Mouse (Mus musculus) heart, postnatal 10 days (tissue): ENCODE data around the gene Pfdn5. TPM values are rescaled to one million over a fixed set of nuclear protein-coding genes. Genes with fewer than 3 reads are reported as not detected.
A peak's percentile ranks its signal among the peaks of the same experiment; 100 is the strongest.

Source experiments
- DNase-seq, 2 experiments: peaks; one replicate each; pipeline ENCODE4 v3.0.0; 2021
- intact Hi-C: fragments of 180-260 bp; cut with DNase I; formaldehyde crosslinking; loops from one replicate; pipeline ENCODE4 v1.15.1; 2025
- total RNA-seq, 2 experiments: library from RNA; stranded (reverse); gene quantifications; 2 replicates each; pipeline ENCODE4 v1.2.3; 2021

Pfdn5 gene
- 100 to 1,000 TPM; 336 to 346 TPM for total RNA-seq

DNA sequence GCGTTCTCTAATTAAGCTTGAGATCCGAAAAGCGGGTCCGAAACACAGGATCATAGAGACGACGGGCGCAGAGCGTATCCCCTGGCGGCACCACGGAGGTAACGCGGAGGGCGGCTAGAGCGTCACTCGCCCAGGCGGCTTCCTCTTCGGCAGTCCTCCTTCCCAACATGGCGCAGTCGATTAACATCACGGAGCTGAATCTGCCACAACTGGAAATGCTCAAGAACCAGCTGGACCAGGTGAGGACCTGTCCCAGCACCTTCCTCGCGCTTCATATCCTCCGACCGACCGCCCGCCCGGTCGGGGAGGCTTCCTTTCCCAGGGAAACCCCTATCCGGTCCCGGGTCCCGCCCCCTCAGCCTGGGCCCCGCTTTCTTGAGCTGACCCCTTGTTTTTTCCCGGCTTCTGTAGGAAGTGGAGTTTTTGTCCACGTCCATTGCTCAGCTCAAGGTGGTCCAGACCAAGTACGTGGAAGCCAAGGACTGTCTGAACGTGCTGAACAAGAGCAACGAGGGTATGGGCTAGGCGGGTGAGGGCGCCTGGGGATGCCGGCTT is at the start of gene Pfdn5:
Gene Pfdn5 (plus strand): TSS at position 95 of the 555 bp plus-strand sequence.
- intact Hi-C loops = no loop called here
- DNase-seq = peak; percentile 91 to 92

DNA sequence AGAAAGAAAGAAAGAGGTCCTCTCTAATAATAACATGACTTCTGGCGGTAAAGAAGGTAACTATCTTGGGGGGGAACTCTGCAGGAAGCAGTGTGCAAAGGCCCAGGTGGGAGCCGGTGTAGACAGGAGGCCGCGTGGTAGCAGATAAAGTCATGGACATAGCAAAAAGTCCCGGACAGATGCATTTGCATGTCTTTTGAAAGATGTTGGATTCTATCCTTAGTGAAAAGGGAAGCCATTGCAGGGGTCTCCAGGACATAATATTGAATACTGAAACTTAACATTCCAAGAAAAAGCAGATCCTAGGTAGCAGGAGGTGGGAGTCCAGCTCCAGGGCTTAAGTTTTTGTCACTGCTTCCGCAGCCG is 47.2 kb upstream of the Pfdn5 start:
- intact Hi-C loops = loop anchor here (1.0 kb wide), 1 partner anchor 32 kb away; no protein-coding TSS in a partner anchor
- no peak for DNase-seq

DNA sequence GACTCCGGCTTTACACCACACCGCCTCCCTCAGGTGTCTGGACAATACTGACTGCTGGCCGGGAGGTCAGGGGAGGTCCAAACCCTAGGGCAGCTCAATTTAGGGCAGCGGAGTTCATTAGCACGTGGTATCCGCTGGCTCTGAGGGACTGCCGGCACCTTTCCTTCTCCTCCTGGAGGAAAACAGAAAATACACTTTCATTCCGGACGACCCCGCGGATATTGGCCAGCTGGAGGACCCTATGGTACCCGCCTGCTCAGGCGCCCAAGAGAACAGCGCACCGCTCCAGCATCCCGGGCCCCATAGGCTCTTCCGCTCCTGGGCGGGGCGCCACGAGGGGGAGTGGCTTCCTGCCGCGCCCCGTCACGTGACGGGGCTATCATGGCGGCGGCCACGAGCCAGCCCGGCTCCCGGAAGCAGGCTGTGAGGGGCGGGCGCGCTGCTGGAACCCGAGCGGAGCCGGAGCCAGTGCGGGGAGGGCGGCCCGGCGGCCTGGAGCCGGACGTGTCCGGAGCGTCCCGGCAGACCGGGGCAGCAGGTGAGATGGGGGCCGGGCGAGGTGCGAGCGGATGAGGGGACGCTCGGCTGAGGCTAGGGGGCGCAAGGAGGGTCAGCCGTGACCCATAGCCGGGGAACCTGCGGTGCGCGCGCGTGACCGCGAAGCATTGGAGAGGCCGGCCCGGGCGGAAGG is 46.7 kb upstream of the Pfdn5 start, which contains the start of gene Mfsd5:
Gene Mfsd5 (plus strand): TSS at position 363 of the 691 bp plus-strand sequence.
- intact Hi-C loops = loop anchor here (1.0 kb wide), 1 partner anchor 33 kb away; no protein-coding TSS in a partner anchor
- peak; percentile 90 to 91 for DNase-seq

DNA sequence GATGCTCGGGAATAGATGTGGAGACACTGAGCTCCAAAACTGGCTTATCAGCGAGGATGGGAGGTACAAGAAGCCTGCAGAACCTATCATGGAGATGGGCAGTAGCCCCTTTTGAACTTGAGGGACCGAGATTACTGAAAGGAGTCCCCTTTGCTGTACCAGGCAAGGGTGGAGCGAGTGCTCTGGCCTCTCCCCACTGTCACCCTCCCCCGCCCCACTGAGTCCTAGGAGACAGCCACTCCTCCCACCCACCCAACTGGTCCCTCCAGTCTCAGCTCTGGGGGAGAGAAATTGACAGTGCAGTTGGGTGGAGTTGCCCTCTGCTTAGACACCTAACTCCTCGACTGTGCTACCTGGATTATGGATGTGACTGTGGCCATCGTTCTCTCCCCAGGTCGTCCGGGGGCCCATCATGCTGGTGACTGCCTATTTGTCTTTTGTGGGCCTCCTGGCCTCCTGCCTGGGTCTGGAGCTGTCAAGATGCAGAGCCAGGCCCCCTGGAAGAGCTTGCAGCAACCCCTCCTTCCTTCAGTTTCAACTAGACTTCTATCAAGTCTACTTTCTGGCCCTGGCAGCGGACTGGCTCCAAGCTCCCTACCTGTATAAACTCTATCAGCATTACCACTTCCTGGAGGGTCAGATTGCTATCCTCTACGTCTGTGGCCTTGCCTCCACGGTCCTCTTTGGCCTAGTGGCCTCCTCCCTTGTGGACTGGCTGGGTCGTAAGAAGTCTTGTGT is 46.0 kb upstream of the Pfdn5 start:
- intact Hi-C loops = loop anchor here (1.0 kb wide), 1 partner anchor 34 kb away; no protein-coding TSS in a partner anchor
- no peak for DNase-seq

DNA sequence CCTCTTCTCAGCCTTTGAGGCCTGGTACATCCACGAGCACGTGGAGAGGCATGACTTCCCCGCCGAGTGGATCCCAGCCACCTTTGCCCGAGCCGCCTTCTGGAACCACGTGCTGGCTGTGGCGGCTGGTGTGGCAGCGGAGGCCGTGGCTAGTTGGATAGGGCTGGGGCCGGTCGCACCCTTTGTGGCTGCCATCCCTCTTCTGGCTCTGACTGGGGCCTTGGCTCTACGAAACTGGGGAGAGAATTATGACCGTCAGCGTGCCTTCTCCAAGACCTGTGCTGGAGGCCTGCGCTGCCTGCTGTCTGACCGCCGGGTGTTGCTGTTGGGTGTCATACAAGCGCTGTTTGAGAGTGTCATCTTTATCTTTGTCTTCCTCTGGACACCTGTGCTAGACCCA is 45.3 kb upstream of the Pfdn5 start:
- no peak for DNase-seq
- intact Hi-C loops = no loop called here

DNA sequence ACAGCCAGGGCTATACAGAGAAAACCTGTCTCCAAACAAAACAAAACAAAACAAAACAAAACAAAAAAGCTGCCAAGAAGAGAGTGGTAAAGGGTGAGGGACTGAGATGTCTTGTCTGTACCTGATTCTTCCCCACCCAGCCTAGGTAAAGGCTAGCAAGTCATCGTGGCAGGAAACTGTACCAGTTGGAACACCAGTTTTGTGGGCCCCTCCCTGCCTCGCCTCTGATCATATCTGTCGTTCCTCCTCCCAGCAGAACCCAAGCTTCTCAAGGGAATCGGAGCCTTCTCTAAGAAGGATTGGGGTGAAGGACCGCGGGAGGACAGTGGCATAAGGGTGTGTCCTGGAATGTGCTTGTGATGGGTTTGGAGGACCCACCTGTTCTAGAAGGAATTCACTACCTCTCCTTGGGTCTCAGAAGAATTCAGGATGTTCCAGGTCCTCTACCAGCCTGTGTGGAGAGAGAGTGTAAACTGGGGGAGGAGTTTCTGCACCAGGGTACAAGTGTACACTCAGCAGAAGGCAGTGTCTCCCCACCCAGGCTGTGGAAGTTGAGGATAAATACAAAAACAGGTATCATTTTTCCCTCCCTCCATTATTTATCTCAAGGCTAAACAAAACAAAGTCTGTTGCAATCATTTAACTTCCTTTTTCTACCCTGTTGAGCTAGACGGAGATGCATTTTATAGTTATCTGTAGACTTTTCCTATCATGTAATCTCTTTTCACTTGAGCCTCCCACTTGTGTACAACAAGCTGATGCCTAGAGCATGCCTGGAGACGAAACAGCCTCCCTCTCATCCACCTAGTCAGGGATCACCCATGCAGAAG is 43.2 kb upstream of the Pfdn5 start:
- DNase-seq = no peak
- intact Hi-C loops = no loop called here

DNA sequence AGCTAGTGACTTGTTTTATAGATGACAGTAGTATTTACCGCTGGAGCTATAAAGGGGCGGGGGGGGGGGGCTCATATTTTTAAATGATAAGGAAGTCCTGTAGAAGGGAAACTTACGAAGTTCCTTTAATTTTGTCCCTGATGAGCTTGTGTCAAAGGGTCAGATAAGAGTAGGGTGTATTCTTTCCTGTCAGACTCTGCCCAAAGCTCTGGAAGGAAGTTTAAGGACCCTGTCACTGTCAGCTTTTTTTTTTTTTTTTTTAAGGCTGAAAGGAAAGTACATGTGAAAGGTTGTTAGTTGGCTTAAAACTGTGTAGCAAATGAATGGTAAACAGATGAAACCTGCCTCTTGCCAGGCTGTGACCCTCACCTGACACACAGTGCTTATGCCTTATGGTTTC is 42.3 kb upstream of the Pfdn5 start:
- intact Hi-C loops = no loop called here
- DNase-seq = no peak

DNA sequence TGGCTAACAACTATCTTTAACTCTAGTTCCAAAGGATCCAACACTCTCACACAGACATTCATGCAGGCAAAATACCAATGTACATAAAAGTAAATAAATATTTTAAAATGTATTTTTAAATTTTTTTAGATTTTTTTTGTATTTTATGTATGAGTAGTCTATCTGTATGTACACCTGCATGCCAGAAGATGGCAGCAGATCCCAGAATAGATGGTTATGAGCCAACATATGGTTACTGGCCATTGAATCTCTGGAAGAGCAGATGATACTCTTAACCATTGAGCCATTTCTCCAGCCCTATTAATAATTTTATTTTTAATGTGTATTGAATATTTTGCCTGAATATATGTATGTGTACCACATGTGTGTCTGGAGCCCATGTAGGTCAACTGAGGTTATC is 38.5 kb upstream of the Pfdn5 start:
- DNase-seq = peak; percentile 55 to 70
- intact Hi-C loops = loop anchor here (1.0 kb wide), 1 partner anchor 90 kb away; no protein-coding TSS in a partner anchor

DNA sequence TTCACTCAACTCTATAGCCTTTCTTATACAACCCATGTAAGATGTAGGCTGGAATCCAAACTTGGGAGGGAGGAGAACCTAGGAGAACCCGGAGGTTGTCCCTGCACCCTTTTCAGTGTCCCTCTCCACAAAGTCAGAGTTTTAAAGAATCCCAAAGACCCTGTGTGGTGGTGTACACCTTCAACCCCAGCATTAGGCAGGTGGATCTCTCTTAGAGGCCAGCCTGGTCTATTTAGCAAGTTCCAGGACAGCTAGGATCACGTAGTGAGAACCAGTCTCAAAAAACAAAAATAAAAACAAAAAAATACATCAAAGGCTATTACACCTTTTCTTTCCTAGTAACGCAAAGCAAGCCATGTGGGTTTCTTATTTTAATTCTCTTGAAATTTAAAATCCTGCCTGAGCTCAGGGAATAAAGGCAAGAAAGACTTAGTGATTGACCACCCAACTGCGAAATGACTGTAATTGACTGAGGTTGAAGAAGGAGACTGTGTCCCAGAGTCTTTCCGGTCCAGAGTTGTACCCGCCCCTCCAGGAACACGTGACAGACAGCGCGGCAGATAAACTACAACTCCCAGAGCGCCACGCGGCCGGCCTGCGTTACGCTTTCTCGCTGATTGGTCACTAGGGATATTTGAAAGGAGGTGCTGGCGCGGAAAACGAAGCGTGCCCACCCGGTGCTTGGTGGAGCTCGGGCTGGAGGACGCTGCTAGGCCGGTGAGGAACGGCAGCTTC is 30.1 kb upstream of the Pfdn5 start, which contains the start of gene Espl1:
Gene Espl1 (plus strand): TSS at position 634 of the 735 bp plus-strand sequence.
- peak; percentile 96 to 97 for DNase-seq
- intact Hi-C loops = no loop called here

DNA sequence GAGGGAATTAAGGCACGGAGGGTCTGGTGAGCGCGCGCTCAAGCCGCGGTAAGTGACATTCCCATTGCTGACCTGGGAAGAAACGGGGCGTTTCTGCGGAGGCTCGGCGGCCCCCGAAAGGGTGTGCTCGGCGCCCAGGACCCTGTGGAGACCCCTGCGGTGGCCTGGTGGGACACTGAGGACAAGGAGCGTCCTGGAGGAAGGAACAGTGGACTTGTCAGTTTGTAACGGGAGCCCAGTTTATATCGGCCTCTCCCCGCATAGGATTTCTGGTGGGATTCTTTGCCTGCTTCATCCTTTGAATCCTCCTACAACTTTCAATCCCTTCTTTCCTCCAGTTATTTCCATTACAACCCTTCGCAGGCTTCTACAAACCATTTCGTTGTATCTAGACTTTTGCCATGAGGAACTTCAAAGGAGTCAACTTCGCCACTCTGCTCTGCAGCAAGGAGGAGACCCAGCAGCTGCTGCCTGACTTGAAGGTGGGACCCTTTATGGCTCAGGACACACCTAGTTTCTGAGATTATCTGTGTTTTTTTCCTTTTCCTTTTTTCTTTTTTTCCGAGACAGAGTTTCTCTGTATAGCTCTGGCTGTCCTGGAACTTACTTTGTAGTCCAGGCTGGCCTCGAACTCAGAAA is 29.4 kb upstream of the Pfdn5 start:
- intact Hi-C loops = no loop called here
- DNase-seq = peak in 1 of 2 experiments; percentile 13

DNA sequence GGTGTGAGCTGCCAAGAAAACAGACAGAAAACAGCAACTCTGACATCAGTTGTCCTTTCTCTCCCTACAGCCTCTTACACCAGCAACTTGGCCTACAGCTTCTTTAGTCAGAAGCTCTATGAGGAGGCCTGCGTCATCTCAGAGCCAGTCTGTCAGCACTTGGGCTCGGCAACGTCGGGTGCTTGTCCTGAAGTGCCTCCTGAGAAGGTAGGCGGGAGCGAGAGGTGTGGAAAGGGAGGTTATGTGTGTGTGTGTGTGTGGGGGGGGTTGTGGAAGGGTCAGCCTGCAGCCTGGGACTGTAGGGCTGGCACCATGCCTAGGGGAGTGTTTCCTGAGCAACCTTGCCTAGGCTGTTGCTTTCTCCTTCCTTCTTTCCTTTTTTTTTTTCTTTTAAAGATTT is 23.4 kb upstream of the Pfdn5 start:
- intact Hi-C loops = loop anchor here (2.0 kb wide), 1 partner anchor 20 kb away; no protein-coding TSS in a partner anchor
- DNase-seq = peak; percentile 68 to 70

DNA sequence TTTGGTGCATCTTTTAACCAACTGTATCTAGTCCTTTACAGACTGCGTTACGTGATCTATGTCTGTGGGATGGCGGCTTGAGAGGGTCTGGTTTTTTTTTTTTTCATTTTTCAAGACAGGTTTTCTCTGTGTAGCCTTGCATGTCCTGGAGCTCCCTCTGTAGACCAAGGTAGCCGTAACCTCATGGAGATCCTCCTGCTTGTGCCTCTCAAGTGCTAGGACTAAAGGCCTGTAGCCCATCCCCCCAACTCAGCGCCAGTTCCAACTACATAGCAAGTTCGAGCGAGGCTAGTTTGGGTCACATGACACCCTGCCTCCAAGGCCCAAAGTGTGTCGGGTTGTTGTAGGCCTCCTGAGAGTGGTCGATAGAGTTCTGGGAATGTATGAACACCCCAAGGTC is 17.2 kb upstream of the Pfdn5 start:
- intact Hi-C loops = loop anchor here (2.0 kb wide), 1 partner anchor 16 kb away; no protein-coding TSS in a partner anchor
- DNase-seq = no peak

DNA sequence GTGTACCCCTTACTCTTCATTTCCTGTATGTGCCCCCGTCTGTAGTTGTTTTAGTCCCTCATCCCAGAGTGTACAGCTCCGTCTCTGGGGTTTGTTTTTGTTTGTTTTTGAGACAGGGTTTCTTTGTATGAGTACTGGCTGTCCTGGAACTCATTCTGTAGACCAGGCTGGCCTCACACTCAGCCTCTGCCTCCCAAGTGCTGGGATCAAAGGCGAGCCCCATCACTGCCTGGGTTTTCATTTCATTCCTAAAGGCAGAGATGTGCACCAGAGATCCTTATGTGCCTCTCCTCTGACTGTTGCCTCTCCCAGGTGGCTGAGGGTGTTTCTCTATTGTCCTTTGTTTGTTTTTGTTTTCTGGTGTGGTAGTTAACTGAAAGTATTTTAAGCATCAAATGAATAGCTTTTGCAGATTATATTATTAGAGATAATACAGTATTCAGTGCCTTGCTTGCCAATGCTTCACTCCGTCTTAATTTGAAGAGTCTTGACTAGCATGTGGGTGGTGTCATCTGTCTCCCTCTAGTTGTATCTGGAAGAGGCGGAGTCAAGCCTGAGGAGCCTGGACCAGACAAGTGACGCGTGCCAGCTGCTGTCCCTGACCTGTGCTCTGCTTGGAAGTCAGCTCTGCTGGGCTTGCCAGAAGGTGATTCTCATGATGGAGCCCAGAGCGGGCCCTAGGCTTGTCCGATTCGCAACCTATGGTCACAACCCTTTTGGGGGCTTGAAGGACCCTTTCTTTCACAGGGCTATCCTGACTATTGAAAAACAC is 15.7 kb upstream of the Pfdn5 start:
- intact Hi-C loops = no loop called here
- peak; percentile 77 to 79 for DNase-seq

DNA sequence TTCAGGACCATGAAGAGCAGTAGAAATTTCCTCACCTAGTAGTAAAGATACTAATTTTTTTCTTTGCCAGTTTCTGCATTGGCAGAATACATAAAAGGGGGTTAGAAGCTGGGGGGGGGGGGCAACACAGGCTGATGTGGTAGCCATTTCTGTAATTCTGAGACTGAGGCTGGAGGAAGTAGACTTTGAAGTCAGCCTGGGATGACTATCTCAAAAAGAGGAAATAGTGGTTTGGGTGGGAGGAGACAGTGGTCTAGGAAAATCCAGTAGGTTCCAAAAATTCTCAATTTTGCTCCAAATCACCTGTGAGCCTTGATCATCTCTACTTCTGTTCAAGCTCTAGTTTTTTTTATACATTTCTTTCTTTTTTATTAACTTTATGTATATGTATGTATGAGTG is 14.4 kb upstream of the Pfdn5 start:
- no peak for DNase-seq
- intact Hi-C loops = no loop called here

DNA sequence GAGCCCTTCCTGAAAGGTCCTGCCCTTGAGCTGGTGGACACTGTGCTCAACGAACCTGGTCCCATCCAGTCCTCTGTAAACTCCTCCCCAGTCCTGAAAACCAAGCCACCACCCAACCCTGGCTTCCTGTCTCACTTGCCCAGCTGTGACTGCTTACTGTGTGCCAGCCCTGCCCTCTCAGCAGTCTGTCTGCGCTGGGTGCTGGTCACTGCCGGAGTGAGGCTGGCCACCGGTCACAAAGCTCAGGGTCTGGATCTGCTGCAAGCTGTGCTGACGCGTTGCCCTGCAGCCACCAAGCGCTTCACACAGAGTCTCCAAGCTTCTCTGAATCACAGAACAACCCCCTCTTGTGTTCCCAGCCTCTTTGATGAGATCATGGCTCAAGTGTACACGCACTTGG is 10.6 kb upstream of the Pfdn5 start:
- intact Hi-C loops = loop anchor here (5.0 kb wide), 1 partner anchor 138 kb away; no protein-coding TSS in a partner anchor
- peak in 1 of 2 experiments; percentile 31 for DNase-seq

DNA sequence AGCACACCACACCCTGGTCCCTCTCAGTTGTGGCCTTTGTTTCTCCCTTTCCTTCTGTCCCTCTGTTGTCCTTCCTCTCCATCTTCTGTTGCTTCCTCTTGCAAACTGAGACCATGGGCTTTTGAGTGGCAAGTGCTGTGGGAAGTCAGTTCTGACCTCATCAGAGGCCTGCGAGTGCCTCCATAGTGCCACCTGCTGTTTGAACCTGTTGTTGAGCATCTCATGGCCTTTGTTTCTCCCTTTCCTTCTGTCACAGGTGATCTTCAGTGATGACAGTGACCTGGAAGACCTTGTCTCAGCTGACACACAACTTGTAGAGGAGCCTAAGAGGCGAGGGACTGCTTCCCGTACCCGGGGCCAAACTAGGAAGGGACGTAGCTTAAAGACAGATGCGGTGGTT is 9.7 kb upstream of the Pfdn5 start:
- intact Hi-C loops = loop anchor here (1.0 to 5.0 kb wide), 3 partner anchors 28 to 139 kb away; no protein-coding TSS in a partner anchor
- DNase-seq = peak; percentile 78 to 84

DNA sequence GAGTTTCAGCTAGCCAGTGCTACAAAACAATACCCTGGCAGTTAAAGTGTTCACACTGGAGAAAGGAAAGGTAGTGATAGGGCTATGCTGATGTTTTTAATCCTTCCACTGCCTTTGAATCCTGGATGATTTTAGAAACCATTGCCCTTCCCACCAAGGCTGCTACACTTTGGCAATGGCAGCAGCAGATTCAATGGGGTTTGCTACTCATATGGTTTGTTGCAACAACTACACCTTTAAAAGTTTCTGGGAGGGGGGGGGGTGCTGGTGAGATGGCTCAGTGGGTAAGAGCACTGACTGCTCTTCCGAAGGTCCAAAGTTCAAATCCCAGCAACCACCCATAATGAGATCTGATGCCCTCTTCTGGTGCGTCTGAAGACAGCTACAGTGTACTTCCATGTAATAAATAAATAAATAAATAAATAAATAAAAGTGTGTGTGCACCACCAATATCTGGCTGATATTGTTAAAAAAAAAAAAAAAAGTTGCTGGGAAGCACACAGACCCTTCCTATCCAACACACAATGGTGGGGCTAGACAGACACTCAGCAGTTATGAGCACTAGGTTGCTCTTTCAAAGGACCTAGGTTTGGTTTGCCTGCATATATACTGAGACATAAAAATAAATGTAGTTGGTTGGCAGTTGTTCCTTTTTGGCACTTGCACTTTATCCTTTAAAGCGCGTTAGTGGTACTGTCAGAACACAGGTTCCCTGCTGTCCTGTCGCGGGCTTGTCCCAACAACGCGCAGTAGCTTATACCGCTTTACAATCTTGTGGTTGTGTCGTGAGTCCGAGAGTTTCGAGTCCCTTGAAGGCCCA is 1.1 kb upstream of the Pfdn5 start:
- intact Hi-C loops = no loop called here
- DNase-seq = peak; percentile 22 to 47

DNA sequence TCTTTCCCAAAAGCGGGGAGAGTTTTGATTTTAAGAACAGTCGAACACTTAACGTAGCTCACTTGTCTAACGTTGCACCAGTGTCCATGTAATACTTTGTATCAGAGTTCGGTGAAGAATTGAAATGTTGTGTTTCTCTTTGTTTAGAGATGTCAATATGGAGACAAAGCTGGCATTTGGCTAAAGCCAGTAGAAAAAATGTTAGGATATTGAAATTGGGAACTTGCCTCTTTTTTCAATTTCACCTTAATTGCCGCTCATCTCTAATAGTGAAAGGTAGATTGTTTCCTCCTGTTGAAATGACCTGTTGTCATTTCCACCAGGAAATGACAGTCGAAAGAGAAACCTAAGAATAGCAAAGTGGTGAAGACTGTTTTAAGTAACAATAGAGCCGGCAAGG is 976 bp downstream of the Pfdn5 start:
- DNase-seq = no peak
- intact Hi-C loops = no loop called here
